ENCODE assay signal across 11 mouse cellular contexts in the genomic region with DNA sequence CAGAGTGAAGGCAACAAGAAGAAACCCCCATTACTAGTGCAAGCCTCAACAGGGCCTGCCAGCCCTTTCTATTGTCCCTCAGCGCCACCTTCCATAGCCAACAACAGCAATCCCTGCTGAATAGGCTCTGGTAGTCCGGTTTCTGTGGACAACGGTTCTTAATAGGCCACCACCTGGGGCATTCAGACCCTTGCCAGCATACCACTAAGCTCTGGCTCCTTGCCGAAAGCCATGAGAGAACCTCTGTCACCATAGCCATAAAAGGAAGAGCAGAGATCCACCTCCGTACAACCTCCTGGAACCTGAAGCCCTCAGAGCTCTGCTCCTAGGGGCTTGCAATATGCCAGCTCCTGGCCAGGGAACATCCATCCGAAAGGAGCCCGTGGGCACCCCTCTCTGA. TPM values are rescaled to one million over a fixed set of nuclear protein-coding genes. Genes with fewer than 3 reads are reported as not detected.
DNase-seq lines count a peak whose midpoint lies in the region; ATAC-seq lines count a peak whose summit lies in the region.
"Had no signal": no experiment of that assay in that cellular context is flagged by ENCODE, and none has a peak within 500 bp of the region (broad histone marks: within the 10 kb centered on the region; RNA-seq: fewer than 3 reads in every experiment).

No protein-coding gene starts in this region.

- peak overlapping the region; percentile 46 for H3K9ac ChIP-seq in embryonic facial prominence, embryonic 13.5 days
- no peak overlapping the region for H3K9ac ChIP-seq in intestine, embryonic 15.5 days
- H3K9ac ChIP-seq in stomach, embryonic 16.5 days (ENCODE audit: low read length), result peak overlapping the region; percentile 33; the same call in 1 of the 2 replicates
- H3K9ac ChIP-seq: limb, embryonic 12.5 days had no signal

- WGBS in embryonic facial prominence, embryonic 13.5 days, result 37% methylated on average over 7 of the region's 7 CpGs
- WGBS in intestine, embryonic 15.5 days, result 46% methylated on average over 7 of the region's 7 CpGs
- 52% methylated on average over 7 of the region's 7 CpGs for WGBS in stomach, embryonic 16.5 days

- H3K4me1 ChIP-seq in embryonic facial prominence, embryonic 13.5 days, result peaks cover 40% of the 10 kb centered on the region
- peaks cover 12% of the 10 kb centered on the region; the same call in 1 of the 2 replicates for H3K4me1 ChIP-seq in intestine, embryonic 15.5 days (replicated peaks)
- peaks cover 30% of the 10 kb centered on the region for H3K4me1 ChIP-seq in stomach, embryonic 16.5 days (ENCODE audit: control insufficient read depth, insufficient read depth, low read length)

- H3K36me3 ChIP-seq in embryonic facial prominence, embryonic 13.5 days, result no peaks in the 10 kb centered on the region
- no peaks in the 10 kb centered on the region for H3K36me3 ChIP-seq in intestine, embryonic 15.5 days
- no peaks in the 10 kb centered on the region for H3K36me3 ChIP-seq in stomach, embryonic 16.5 days (ENCODE audit: control insufficient read depth, insufficient read depth, low read length)
- H3K36me3 ChIP-seq: limb, embryonic 12.5 days had no signal

- peak; percentile 79 for DNase-seq in left cerebral cortex, postnatal 4 days
- no peak for DNase-seq in left cerebral cortex, adult 18-20 months (ENCODE audit: low spot score in 2 of 2)
- no peak for DNase-seq in right cerebral cortex, postnatal 36 days (ENCODE audit: low spot score in 2 of 2)
- DNase-seq in layer of hippocampus, postnatal 36 days, result no peak
- DNase-seq in thymus, adult 18-20 months, result no peak
- DNase-seq: spleen, adult 18-20 months had no signal

- peaks cover 5% of the 10 kb centered on the region; the same call in 1 of the 2 replicates for H3K9me3 ChIP-seq in embryonic facial prominence, embryonic 13.5 days
- no peaks in the 10 kb centered on the region for H3K9me3 ChIP-seq in intestine, embryonic 15.5 days
- no peaks in the 10 kb centered on the region for H3K9me3 ChIP-seq in stomach, embryonic 16.5 days (replicated peaks; ENCODE audit: control insufficient read depth, low read length)
- H3K9me3 ChIP-seq: limb, embryonic 12.5 days had no signal

- H3K27ac ChIP-seq in embryonic facial prominence, embryonic 13.5 days, result no peak overlapping the region
- H3K27ac ChIP-seq in intestine, embryonic 15.5 days, result peak overlapping the region; percentile 54; the same call in 1 of the 2 replicates
- H3K27ac ChIP-seq in stomach, embryonic 16.5 days (ENCODE audit: low read length), result peak overlapping the region; percentile 73
- H3K27ac ChIP-seq: limb, embryonic 12.5 days had no signal

- H3K27me3 ChIP-seq in embryonic facial prominence, embryonic 13.5 days, result peaks cover 15% of the 10 kb centered on the region
- H3K27me3 ChIP-seq in intestine, embryonic 15.5 days (replicated peaks), result 0 out of 2 replicates have a peak, but pooled peaks cover 10% of the 10 kb centered on the region
- H3K27me3 ChIP-seq in stomach, embryonic 16.5 days (ENCODE audit: control insufficient read depth, insufficient read depth, low read length), result no peaks in the 10 kb centered on the region

- no peak for ATAC-seq in embryonic facial prominence, embryonic 13.5 days (ENCODE audit: insufficient number of reproducible peaks, insufficient read depth, low FRiP score, low TSS enrichment, low read depth)
- ATAC-seq in intestine, embryonic 15.5 days, result no peak
- no peak for ATAC-seq in stomach, embryonic 16.5 days (ENCODE audit: insufficient read depth, low FRiP score)

- intact Hi-C loops in left cerebral cortex, postnatal 4 days (cut with DNase I), result no loop called here

- 0 out of 2 replicates have a peak overlapping the region, but pooled peaks have one; percentile 9 for H3K4me3 ChIP-seq in embryonic facial prominence, embryonic 13.5 days
- H3K4me3 ChIP-seq in intestine, embryonic 15.5 days (replicated peaks), result no peak overlapping the region
- peak overlapping the region; percentile 5; the same call in 1 of the 2 replicates for H3K4me3 ChIP-seq in stomach, embryonic 16.5 days (replicated peaks; ENCODE audit: low read length)
- H3K4me3 ChIP-seq: limb, embryonic 12.5 days had no signal

- 0 out of 2 replicates have a peak overlapping the region, but pooled peaks have one; percentile 3 for H3K4me2 ChIP-seq in embryonic facial prominence, embryonic 13.5 days
- peak overlapping the region; percentile 28; the same call in 1 of the 2 replicates for H3K4me2 ChIP-seq in intestine, embryonic 15.5 days (replicated peaks)
- H3K4me2 ChIP-seq in stomach, embryonic 16.5 days (ENCODE audit: low read depth, low read length), result peak overlapping the region; percentile 23; the same call in 1 of the 2 replicates
- H3K4me2 ChIP-seq: limb, embryonic 12.5 days had no signal

RNA-seq across cellular contexts. Expression of a gene that starts 5.0 kb away (rescaled TPM):
- 1 to 10 TPM; 1.9 TPM for total RNA-seq in left cerebral cortex, postnatal 4 days (2021)
- total RNA-seq in left cerebral cortex, adult 18-20 months (2021), result 1 to 10 TPM; 2.2 to 2.6 TPM
- polyA plus RNA-seq in embryonic facial prominence, embryonic 13.5 days (2015; fragmentation: Nextera tagmentation; extraction: Ambion mirVana), result 0.10 and 0.28 TPM in 2 replicates
- polyA plus RNA-seq in intestine, embryonic 15.5 days (2015; fragmentation: Nextera tagmentation; extraction: Ambion mirVana), result 0.36 and 0.37 TPM in 2 replicates
- 0.58 and 0.82 TPM in 2 replicates for polyA plus RNA-seq in stomach, embryonic 16.5 days (2015; fragmentation: Nextera tagmentation; extraction: Ambion mirVana)
- total RNA-seq in layer of hippocampus, postnatal 36 days (2021), result under 1 TPM; 0.65 to 0.71 TPM
- total RNA-seq: CH12.LX had no signal
- polyA plus RNA-seq: limb, embryonic 12.5 days had no signal

RNA-seq across cellular contexts. Expression of a gene that starts 16.0 kb away (rescaled TPM):
- total RNA-seq in left cerebral cortex, postnatal 4 days (2021), result 100 to 1,000 TPM; 179 to 190 TPM
- total RNA-seq in left cerebral cortex, adult 18-20 months (2021), result 10 to 100 TPM; 50.5 to 61.3 TPM
- polyA plus RNA-seq in embryonic facial prominence, embryonic 13.5 days (2015; fragmentation: Nextera tagmentation; extraction: Ambion mirVana), result 54.8 and 57.0 TPM in 2 replicates
- polyA plus RNA-seq in intestine, embryonic 15.5 days (2015; fragmentation: Nextera tagmentation; extraction: Ambion mirVana), result 26.7 and 26.8 TPM in 2 replicates
- polyA plus RNA-seq in stomach, embryonic 16.5 days (2015; fragmentation: Nextera tagmentation; extraction: Ambion mirVana), result 28.8 and 33.0 TPM in 2 replicates
- total RNA-seq in layer of hippocampus, postnatal 36 days (2021), result 10 to 100 TPM; 34.5 to 41.8 TPM

RNA-seq across cellular contexts. Expression of a gene that starts 52.6 kb away (rescaled TPM):
- total RNA-seq in left cerebral cortex, postnatal 4 days (2021), result 10 to 100 TPM; 23.3 to 25.8 TPM
- total RNA-seq in left cerebral cortex, adult 18-20 months (2021), result 10 to 100 TPM; 27.7 to 29.4 TPM
- polyA plus RNA-seq in embryonic facial prominence, embryonic 13.5 days (2015; fragmentation: Nextera tagmentation; extraction: Ambion mirVana), result 31.4 and 32.1 TPM in 2 replicates
- 23.6 and 24.7 TPM in 2 replicates for polyA plus RNA-seq in intestine, embryonic 15.5 days (2015; fragmentation: Nextera tagmentation; extraction: Ambion mirVana)
- polyA plus RNA-seq in stomach, embryonic 16.5 days (2015; fragmentation: Nextera tagmentation; extraction: Ambion mirVana), result 20.5 and 23.8 TPM in 2 replicates
- 10 to 100 TPM; 25.7 to 26.5 TPM for total RNA-seq in layer of hippocampus, postnatal 36 days (2021)
